Mouse (Mus musculus): ENCODE measurements at regions not wholly inside any gene's neighbourhood (a gene's known extent, or its start where the extent isn't known, plus 50 kb on each side); places are given as distances from the start of the nearest gene placed in this dataset.

DNA sequence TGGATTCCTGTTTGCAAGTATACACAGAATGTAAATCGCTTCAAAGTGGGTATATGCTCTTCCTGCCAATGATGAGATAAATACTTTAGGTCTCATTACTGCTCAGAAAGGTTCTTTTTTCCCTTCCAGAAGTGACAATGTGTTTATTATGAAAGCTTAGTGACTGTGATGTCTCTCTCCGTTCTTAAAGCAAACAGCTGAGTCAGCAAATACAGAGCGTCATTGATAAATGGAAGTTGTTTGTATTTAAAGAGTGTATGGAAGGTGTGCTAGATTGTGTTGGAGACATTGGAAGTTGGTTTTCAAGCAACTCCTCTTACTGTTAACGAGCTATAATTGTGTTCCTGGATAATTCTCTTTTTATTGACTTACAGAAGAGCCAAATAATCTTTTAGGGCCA lies 408.0 kb downstream of the Prr30 start:
- no peak for ATAC-seq (ENCODE audit: poor library complexity, severe bottlenecking)

DNA sequence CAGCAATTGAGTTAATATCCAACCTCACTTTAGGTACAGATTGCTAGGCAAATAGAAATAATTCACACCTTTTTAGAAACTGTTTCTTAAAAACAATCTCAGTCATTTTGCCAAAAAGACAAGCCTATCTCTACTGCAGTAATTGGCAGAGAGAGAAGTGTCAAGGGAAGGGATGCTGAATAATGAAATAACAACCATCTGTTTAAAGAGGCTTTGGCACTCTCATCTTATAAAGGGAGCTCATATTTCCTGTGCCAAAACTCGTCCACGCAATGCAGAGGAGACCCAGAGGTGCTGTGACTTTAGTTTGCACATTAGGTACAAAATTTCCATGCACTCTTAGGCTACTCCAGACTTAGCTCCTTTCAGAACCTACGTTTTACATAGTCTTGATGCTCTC lies 418.2 kb downstream of the Prr30 start:
- no peak for ATAC-seq (ENCODE audit: poor library complexity, severe bottlenecking)

- no peak for ATAC-seq (ENCODE audit: poor library complexity, severe bottlenecking)
Measured at GRCm38 (mm10) chr14:100753951-100754350, 446.2 kb downstream of the Prr30 start.

DNA sequence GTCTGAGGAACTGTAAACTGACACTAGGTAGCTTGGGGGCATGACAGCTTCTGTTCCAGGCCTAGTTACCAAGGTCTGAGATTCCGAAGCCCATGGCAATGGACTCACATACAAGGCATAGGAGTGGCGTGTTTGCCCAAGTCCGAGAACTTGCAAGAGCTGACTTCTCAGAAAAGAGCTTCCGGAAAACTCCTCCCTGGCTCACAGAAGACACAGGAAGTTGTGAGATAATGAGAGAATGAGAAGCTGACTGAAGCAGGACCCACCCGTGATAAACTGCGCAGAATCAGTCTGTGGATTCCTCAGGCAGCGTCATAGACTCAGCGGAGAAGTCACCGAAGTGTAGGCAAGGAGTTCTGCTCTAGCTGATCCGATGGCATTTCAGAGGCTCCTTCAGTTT lies 447.4 kb downstream of the Prr30 start:
- ATAC-seq (ENCODE audit: poor library complexity, severe bottlenecking) = no peak

GRCm38 (mm10) chr14:100749737-100750541 lies 450.2 kb downstream of the Prr30 start:
- ATAC-seq (ENCODE audit: poor library complexity, severe bottlenecking) = no peak

- ATAC-seq (ENCODE audit: poor library complexity, severe bottlenecking) = no peak
Measured at GRCm38 (mm10) chr14:100735276-100735675, 450.8 kb upstream of the Klf12 start.

GRCm38 (mm10) chr14:100728433-100728832 lies 444.0 kb upstream of the Klf12 start:
- no peak for ATAC-seq (ENCODE audit: poor library complexity, severe bottlenecking)

GRCm38 (mm10) chr14:100727701-100728100 lies 443.2 kb upstream of the Klf12 start:
- ATAC-seq (ENCODE audit: poor library complexity, severe bottlenecking) = no peak

DNA sequence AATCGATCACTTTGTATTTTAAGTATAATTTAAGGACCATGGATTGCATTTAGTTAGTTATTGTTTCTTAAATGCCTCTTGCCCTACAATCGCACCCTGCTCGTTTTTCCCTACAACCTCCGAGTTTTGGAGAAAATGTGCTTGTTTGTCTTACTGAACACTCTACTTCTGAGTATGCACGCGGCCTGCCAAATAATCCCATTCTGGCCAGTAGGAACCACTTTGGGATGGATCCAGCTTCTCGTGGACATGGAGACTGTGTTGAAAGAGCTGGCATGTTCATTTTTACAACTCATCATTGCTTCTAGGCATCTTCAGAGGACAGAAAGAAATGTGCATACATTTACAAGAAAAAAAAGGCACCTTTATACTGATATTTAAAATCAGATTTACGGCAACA lies 440.5 kb upstream of the Klf12 start:
- no peak for ATAC-seq (ENCODE audit: poor library complexity, severe bottlenecking)

GRCm38 (mm10) chr14:100720667-100721066 lies 436.2 kb upstream of the Klf12 start:
- ATAC-seq (ENCODE audit: poor library complexity, severe bottlenecking) = no peak

DNA sequence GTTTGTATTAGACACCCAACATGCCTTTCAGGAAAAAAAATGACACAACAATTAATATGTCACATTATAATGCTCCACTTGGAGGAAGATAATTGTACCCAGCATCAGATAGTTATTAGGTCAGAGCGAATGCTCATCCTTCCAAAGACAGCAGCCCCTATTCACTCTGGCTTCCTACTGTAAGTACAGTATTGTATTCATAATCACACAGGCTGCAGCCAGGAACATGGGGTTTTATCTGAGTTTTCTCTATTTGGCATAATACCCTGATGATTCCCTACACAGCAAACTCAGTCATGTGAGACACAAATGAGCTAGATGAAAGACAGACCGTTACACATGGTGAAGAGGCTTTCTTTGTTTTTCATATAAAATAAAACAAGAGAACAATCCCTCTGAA lies 430.5 kb upstream of the Klf12 start:
- ATAC-seq (ENCODE audit: poor library complexity, severe bottlenecking) = no peak

DNA sequence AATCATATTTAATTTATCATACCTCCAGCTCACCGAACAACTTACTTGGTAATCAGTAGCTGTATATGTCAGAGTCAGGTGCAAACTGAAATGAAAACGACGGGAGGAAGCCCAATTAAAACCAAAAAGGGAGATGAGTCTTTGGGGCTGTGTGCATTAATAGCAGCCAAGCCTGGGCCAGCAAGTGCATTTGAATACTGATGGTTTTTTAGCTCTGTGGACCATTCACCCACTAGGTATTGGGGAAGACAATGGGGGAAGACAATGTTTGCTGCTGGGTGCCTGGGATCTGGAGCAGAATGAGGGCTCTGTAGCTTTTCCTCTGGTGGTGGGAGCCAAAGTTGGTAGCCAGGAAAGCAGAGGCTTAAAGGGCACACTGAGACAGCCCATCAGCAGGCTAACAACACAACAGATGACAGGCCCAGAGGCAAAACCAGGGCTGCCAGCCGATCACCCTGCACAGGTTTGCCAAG lies 429.6 kb upstream of the Klf12 start:
- ATAC-seq (ENCODE audit: poor library complexity, severe bottlenecking) = no peak

DNA sequence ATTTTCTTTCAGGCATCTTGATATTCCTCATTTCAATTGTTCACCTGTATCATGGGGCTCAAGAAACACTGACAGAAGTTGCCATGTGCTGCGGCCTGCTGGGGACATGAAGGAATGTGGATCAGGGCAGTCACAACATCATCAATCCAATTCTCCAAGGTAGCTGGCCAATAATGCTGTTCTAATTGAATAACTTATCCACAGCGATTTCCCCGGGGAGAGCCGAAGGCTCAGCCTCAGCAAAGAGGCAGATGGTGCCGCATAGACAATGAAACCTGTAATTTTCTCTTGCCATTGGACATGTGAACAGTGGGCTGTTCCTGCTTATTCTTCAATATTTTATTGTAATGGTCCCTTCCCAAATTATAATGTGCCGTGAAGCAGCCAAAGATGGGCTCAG lies 429.1 kb upstream of the Klf12 start:
- no peak for ATAC-seq (ENCODE audit: poor library complexity, severe bottlenecking)

- ATAC-seq (ENCODE audit: poor library complexity, severe bottlenecking) = no peak
Measured at GRCm38 (mm10) chr14:100665361-100665955, 381.0 kb upstream of the Klf12 start.

DNA sequence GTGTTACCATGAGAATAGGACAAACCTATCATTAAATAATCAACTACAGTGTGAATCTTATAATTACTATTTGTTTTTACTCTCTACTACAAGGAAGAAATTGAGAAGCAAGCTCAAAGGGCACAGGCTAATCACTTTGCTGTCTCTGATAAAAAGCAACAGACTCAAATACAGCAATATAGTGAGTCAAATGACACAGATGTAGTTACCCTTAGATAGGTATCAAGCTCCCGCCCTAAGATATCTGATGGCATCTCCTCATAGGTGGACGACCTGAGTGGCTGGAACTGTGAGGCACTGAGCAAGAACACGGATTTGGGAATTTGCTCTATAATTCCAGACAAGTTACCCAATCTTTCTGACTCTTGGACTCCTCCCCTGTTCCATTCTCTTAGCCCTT lies 379.7 kb upstream of the Klf12 start:
- no peak for ATAC-seq (ENCODE audit: poor library complexity, severe bottlenecking)

DNA sequence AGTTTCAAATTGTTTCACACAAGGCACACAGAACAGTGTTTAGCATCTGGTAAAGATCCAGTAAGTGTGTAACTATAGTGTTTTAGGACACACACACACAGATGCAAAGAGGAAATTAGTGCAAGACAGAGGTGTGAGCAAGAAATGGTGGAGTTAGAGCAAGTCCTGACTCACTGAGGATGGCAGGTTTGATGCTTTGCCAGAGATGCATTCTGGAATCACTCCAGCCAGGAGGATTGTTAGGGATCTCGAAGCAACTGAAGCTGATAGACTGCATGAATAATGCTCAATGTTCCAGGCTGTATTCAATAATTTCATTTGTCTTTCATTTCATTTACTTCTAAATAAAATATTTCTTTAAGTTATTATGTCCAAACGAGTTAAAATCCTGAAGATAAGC lies 357.6 kb upstream of the Klf12 start:
- ATAC-seq (ENCODE audit: poor library complexity, severe bottlenecking) = no peak

GRCm38 (mm10) chr14:100634521-100634920 lies 350.0 kb upstream of the Klf12 start:
- ATAC-seq (ENCODE audit: poor library complexity, severe bottlenecking) = no peak

GRCm38 (mm10) chr14:100631676-100632075 lies 347.2 kb upstream of the Klf12 start:
- ATAC-seq (ENCODE audit: poor library complexity, severe bottlenecking) = no peak

GRCm38 (mm10) chr14:100630197-100630596 lies 345.7 kb upstream of the Klf12 start:
- no peak for ATAC-seq (ENCODE audit: poor library complexity, severe bottlenecking)

DNA sequence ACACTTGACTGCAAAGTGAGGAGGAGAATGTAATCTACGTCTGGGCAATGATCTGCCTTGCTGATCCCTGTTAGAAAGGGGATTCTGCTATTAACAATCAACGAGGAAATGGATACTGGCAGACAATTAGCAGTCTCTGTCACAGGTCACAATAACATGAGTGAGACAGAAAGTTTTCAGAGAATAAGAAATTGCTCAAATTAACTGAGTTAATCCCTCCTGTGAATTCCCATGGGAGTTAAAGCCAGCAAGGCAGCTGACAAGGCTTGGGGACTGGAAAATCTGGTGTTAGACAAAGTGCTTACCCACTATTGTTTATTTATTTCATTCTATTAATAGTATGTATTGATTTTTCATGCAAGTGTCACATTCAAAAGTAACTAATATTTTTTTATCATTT lies 343.0 kb upstream of the Klf12 start:
- ATAC-seq (ENCODE audit: poor library complexity, severe bottlenecking) = no peak

DNA sequence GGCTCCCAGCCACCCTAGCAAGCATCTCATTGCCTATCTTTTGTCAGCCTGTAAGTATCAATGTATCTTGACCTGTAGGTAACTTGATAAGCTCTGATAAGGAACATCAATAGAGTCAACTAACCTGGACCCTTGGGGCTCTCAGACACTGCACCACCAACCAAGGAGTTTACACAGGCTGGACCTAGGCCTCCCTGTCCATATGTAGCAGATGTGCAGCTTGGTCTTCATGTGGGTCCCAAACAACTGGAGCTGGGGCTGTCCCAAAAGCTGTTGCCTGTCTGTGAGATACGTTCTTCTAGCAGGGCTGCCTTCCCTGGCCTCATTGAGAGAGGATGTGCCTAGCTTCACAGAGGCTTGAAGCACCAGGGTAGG lies 335.2 kb upstream of the Klf12 start:
- no peak for ATAC-seq (ENCODE audit: poor library complexity, severe bottlenecking)

DNA sequence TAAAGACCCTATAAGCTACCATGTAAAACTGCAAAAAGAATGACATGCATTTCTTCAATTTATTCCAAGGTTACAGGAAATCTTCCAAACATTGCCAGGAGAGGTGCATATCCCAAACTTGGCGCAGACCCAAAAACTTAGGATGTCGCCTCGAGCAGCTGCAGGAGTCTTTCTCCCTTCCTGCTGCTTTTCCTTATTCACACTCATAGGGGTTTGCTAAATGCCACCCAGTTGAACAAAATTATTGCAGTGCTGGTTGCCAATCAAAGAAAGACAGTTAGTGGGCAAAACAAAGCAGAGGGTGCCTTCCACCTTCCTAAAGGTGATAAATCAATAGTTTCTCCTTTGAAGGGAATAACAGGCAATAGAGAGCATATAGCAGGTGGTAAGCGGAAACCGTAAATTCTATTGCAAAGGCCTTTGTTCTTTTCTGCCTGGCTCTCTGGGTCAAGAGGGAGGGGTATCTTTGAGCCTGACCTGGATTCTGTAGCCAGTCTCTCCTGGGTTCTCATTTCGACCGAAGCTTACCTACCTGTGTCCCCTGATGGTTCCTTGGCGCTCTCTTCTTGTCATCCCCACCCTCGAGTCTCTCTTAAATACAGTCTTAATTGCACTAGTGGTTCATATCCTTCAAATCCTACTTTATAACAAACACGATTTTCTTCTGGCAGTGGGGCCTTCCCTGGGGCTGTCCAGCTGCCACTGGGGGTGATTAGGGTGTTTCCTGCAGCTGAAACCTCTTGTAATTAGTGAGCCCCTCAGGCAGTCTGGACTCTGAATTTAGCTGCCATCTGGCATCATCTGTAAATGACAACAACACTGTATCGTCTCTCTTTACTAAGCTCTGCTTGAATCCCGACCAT lies 334.5 kb upstream of the Klf12 start:
- no peak for ATAC-seq (ENCODE audit: poor library complexity, severe bottlenecking)

Measured in megakaryocyte, adult 5-6 weeks (primary cell).